Mouse (Mus musculus): ENCODE results near the gene Tnik.

GRCm38 (mm10) chr3:28617008-28617627 lies 354.1 kb downstream of the Tnik start:
- TF ChIP-seq CTCF (conservative IDR thresholded peaks at IDR 0.05; ENCODE audit: insufficient read depth, insufficient read length, low read depth, low read length) (no peak), POLR2A (IDR thresholded peaks at IDR 0.05; ENCODE audit: low read depth, low read length) (no peak)

Measured in kidney, adult 2 months (tissue).